Mouse (Mus musculus): ENCODE results near the gene Setd7. TPM values are rescaled to one million over a fixed set of nuclear protein-coding genes. Genes with fewer than 3 reads are reported as not detected.

Gene Setd7
- polyA plus RNA-seq, 1 experiment: 14.1 TPM

DNA sequence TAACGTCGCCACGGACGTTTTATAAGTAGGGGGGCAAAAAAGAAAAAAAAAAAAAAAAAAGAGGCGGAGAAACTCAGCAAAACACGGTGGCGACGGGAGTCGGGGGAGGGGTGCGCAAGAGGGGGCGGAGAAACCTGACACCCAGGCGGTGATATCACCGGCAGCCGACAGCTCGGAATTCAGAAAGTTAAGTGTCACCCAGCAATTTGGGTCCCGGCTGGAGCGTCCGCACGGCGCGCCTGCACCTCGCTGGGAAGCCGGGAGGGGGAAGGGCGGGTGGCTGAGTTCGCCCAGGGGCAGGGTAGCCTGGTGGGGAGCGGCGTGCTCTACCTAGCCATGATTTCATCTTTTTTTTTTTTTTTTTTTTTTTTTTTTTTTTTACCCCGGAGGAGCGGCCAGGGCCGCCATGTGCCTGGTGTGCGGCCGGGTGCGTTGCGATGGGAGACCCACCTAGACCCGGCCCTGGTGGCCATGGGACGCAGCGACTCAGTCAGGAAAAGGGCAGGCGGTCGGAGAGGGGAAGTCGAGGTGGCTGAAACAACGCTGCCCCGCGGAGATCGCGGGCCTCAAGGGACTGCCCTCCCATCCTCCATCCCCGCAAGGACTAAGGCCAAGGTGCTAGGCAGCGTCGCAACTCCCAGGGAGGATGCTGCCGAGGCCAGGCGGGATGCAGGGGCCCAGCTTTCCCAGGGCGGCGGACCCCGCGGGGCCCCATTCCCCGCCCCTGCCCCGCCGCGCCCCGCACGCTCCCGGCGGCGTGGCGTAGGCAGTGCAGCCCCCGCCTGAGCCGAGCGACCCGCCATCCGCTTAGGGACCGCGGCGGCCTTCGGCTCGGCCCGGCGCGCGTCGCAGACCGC is 857 bp downstream of the Setd7 start:
- peaks cover 4% of the 10 kb centered on the region; the same call in 1 of the 2 replicates for H3K4me1 ChIP-seq (ENCODE audit: control insufficient read depth, insufficient read depth, low read length)
- WGBS: under 1% methylated on average over 80 of the region's 80 CpGs

DNA sequence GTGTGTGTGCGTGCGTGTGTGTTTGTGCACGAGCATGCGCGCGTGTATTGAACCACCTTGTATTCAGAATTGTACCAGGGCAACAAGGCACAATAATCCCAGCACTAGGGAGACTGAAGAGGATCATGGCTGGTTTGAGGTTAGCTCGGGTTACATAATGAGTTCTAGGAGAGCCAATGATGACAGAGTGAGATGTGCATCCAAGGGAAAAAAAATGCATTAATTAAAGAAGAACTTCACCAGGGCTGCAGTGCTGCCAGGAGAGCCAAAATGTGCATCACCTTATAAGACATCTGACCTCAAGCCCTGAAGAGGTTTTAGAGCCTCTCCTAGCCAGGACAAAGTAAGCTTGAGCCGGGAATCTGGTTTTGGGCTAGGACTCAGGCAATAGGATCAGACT is 5.1 kb downstream of the Setd7 start:
- H3K4me3 ChIP-seq (ENCODE audit: insufficient read depth, low read depth, low read length): no peak overlapping the region
- H3K36me3 ChIP-seq (ENCODE audit: control insufficient read depth, insufficient read depth, low read length): no peaks in the 10 kb centered on the region
- no peak overlapping the region for H3K27ac ChIP-seq (ENCODE audit: insufficient read depth, low read depth, low read length)
- peak; percentile 15 for DNase-seq
- no peaks in the 10 kb centered on the region for H3K27me3 ChIP-seq (replicated peaks; ENCODE audit: control insufficient read depth, insufficient read depth, low read length)
- H3K4me1 ChIP-seq (ENCODE audit: control insufficient read depth, insufficient read depth, low read length): peaks cover 11% of the 10 kb centered on the region; the same call in 1 of the 2 replicates
- 80% methylated on average over 8 of the region's 8 CpGs for WGBS
- TF ChIP-seq POLR2A (IDR thresholded peaks at IDR 0.05; ENCODE audit: low read depth, low read length) (no peak), CTCF (conservative IDR thresholded peaks at IDR 0.05; ENCODE audit: insufficient read depth, insufficient read length, low read depth, low read length) (no peak)

More for the DNA sequence above, 857 bp downstream of the Setd7 start:
- H3K27me3 ChIP-seq (replicated peaks; ENCODE audit: control insufficient read depth, insufficient read depth, low read length): no peaks in the 10 kb centered on the region
- H3K36me3 ChIP-seq (ENCODE audit: control insufficient read depth, insufficient read depth, low read length): no peaks in the 10 kb centered on the region
- peak; percentile 31 for TF ChIP-seq POLR2A (IDR thresholded peaks at IDR 0.05; ENCODE audit: low read depth, low read length)
- 0 out of 2 replicates have a peak, but pooled peaks have one; percentile 6 for TF ChIP-seq CTCF (conservative IDR thresholded peaks at IDR 0.05; ENCODE audit: insufficient read depth, insufficient read length, low read depth, low read length)
- peak overlapping the region; percentile 85 for H3K27ac ChIP-seq (ENCODE audit: insufficient read depth, low read depth, low read length)
- peak; percentile 87 for DNase-seq
- H3K4me3 ChIP-seq (ENCODE audit: insufficient read depth, low read depth, low read length): peak overlapping the region; percentile 98

DNA sequence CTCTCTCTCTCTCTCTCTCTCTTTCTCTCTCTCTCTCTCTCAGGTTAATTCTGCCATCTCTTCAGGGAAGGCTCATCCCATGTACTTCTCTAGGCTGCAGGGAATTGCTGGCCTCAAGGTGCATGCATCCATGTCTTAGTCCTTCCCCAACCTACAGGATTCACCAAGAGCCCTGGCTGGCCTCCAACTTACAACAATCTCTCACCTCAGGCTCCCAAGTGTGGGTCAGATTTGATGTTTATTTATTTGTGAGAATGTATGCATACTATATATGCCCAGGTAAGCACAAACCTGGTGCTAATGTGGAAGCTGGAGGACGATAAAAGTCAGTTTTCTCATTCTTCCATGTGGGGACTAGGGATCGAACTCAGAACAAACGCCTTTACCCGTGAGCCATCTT is 5.8 kb downstream of the Setd7 start:
- 91% methylated on average over 4 of the region's 4 CpGs for WGBS
- TF ChIP-seq CTCF (conservative IDR thresholded peaks at IDR 0.05; ENCODE audit: insufficient read depth, insufficient read length, low read depth, low read length) (no peak), POLR2A (IDR thresholded peaks at IDR 0.05; ENCODE audit: low read depth, low read length) (no peak)
- no peaks in the 10 kb centered on the region for H3K27me3 ChIP-seq (replicated peaks; ENCODE audit: control insufficient read depth, insufficient read depth, low read length)

DNA sequence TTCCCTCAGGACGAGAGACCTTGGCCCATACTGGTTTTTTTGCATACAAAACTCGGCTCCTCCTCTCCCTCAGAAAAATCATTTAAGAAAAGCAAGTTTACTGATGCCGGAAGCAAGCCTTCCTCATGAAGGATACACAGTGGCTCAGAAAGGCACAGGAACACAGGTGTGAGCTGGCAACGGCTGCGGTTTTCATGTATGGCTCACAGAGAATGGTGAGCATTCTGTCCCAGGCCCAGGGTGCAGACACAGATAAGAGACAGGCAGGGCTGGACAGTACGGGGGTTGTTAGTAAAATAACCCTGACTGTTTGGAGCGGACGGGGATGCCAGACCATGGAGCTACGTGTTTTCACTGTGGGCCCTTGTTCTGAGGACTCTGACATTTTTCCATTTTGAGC is 6.6 kb downstream of the Setd7 start:
- TF ChIP-seq CTCF (conservative IDR thresholded peaks at IDR 0.05; ENCODE audit: insufficient read depth, insufficient read length, low read depth, low read length) (no peak), POLR2A (IDR thresholded peaks at IDR 0.05; ENCODE audit: low read depth, low read length) (no peak)
- Histone ChIP-seq H3K27me3 (replicated peaks; ENCODE audit: control insufficient read depth, insufficient read depth, low read length) (no peaks in the 10 kb centered on the region), H3K4me1 (ENCODE audit: control insufficient read depth, insufficient read depth, low read length) (peaks cover 11% of the 10 kb centered on the region; the same call in 1 of the 2 replicates), H3K36me3 (ENCODE audit: control insufficient read depth, insufficient read depth, low read length) (no peaks in the 10 kb centered on the region), H3K27ac (ENCODE audit: insufficient read depth, low read depth, low read length) (no peak overlapping the region; the same call in 1 of the 2 replicates), H3K4me3 (ENCODE audit: insufficient read depth, low read depth, low read length) (no peak overlapping the region)
- DNase-seq: no peak
- 76% methylated on average over 9 of the region's 9 CpGs for WGBS

More for the DNA sequence above, 5.8 kb downstream of the Setd7 start:
- H3K36me3 ChIP-seq (ENCODE audit: control insufficient read depth, insufficient read depth, low read length): no peaks in the 10 kb centered on the region
- peaks cover 11% of the 10 kb centered on the region; the same call in 1 of the 2 replicates for H3K4me1 ChIP-seq (ENCODE audit: control insufficient read depth, insufficient read depth, low read length)
- no peak for DNase-seq
- no peak overlapping the region for H3K27ac ChIP-seq (ENCODE audit: insufficient read depth, low read depth, low read length)
- H3K4me3 ChIP-seq (ENCODE audit: insufficient read depth, low read depth, low read length): no peak overlapping the region

DNA sequence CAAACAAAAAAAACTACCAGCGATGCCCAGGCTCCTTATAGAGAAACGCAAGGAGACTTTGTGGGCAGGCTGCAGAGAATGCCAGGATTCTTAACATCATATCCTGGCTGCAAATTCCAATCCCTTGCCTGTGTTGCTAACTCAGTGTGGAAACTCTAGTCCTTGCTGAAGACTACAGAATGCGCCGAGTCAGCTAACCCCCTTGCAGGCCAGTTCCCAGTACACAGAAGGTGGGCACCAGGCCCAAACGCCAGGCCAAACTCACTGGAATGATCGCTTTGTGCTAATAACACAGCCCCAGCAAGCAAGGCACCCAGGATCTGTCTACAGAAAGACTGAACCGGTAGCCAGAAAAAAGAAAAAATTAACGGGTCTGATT is 7.2 kb downstream of the Setd7 start:
- Histone ChIP-seq H3K4me1 (ENCODE audit: control insufficient read depth, insufficient read depth, low read length) (peaks cover 11% of the 10 kb centered on the region; the same call in 1 of the 2 replicates), H3K27me3 (replicated peaks; ENCODE audit: control insufficient read depth, insufficient read depth, low read length) (no peaks in the 10 kb centered on the region), H3K27ac (ENCODE audit: insufficient read depth, low read depth, low read length) (peak overlapping the region; percentile 63), H3K4me3 (ENCODE audit: insufficient read depth, low read depth, low read length) (peak overlapping the region; percentile 24; the same call in 1 of the 2 replicates), H3K36me3 (ENCODE audit: control insufficient read depth, insufficient read depth, low read length) (no peaks in the 10 kb centered on the region)
- TF ChIP-seq POLR2A (IDR thresholded peaks at IDR 0.05; ENCODE audit: low read depth, low read length) (no peak), CTCF (conservative IDR thresholded peaks at IDR 0.05; ENCODE audit: insufficient read depth, insufficient read length, low read depth, low read length) (no peak)
- peak; percentile 47 for DNase-seq
- WGBS: 32% methylated on average over 8 of the region's 8 CpGs

DNA sequence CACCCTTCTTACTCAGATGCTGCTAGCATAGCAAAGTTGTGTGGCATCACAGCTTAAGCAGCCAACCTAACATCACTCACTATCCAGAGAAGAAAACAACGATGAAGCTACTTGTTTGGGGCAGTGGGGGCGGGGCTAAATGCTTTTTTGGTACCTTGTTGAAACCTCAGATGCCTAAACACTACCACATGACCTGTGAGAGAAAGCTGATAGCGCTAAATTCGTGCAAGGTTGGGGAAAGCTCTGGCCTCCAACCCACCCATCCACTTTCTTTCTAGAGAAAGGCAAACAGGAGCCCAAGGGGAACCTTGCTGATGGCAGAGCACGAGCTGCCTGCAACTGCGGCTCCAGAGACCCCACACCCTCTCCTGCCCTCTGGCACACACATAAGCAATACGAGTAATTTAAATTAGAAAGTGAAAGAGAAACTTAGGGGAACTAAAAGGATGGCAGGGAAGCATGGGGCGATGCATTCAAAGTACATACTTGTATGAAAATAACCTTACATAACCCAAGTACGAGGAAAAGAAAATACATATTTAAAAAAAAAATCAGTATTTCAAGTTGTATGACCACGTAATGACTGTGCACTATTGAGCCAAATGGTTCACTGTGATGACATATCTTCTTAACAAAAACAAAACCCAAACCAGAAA is 7.7 kb downstream of the Setd7 start:
- peaks cover 11% of the 10 kb centered on the region; the same call in 1 of the 2 replicates for H3K4me1 ChIP-seq (ENCODE audit: control insufficient read depth, insufficient read depth, low read length)
- peak overlapping the region; percentile 32; the same call in 1 of the 2 replicates for H3K4me3 ChIP-seq (ENCODE audit: insufficient read depth, low read depth, low read length)
- peak; percentile 14 for DNase-seq
- H3K27me3 ChIP-seq (replicated peaks; ENCODE audit: control insufficient read depth, insufficient read depth, low read length): no peaks in the 10 kb centered on the region
- H3K36me3 ChIP-seq (ENCODE audit: control insufficient read depth, insufficient read depth, low read length): no peaks in the 10 kb centered on the region
- TF ChIP-seq CTCF (conservative IDR thresholded peaks at IDR 0.05; ENCODE audit: insufficient read depth, insufficient read length, low read depth, low read length) (no peak), POLR2A (IDR thresholded peaks at IDR 0.05; ENCODE audit: low read depth, low read length) (no peak)
- H3K27ac ChIP-seq (ENCODE audit: insufficient read depth, low read depth, low read length): peak overlapping the region; percentile 63
- WGBS: 29% methylated on average over 10 of the region's 10 CpGs

DNA sequence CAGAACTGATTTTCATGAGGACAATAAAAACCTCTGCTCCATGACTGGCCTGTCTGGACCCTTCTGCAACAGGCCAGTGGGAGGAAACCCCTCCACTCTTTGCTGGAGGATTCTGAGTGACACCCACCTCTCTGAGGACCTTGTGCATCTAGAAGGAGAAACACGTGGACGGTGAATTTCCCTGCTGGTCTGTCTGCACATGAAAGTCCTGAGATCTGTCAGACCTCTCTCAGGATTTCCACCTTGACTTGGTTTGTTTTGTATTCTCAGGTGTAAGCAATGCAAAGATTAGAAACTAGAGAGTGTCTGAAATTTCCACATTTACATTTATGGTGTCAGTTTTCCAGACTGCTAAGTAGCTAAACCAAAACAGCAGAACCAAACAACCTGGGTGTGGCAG is 8.5 kb downstream of the Setd7 start:
- no peak overlapping the region for H3K4me3 ChIP-seq (ENCODE audit: insufficient read depth, low read depth, low read length)
- no peaks in the 10 kb centered on the region for H3K27me3 ChIP-seq (replicated peaks; ENCODE audit: control insufficient read depth, insufficient read depth, low read length)
- 84% methylated on average over 2 of the region's 2 CpGs for WGBS
- no peak for DNase-seq
- peaks cover 11% of the 10 kb centered on the region; the same call in 1 of the 2 replicates for H3K4me1 ChIP-seq (ENCODE audit: control insufficient read depth, insufficient read depth, low read length)
- no peaks in the 10 kb centered on the region for H3K36me3 ChIP-seq (ENCODE audit: control insufficient read depth, insufficient read depth, low read length)
- H3K27ac ChIP-seq (ENCODE audit: insufficient read depth, low read depth, low read length): no peak overlapping the region
- TF ChIP-seq POLR2A (IDR thresholded peaks at IDR 0.05; ENCODE audit: low read depth, low read length) (no peak), CTCF (conservative IDR thresholded peaks at IDR 0.05; ENCODE audit: insufficient read depth, insufficient read length, low read depth, low read length) (no peak)

Measured in kidney, adult 2 months (tissue).